Mouse (Mus musculus): Measurements from ENCODE around the gene Map1b. TPM values are rescaled to one million over a fixed set of nuclear protein-coding genes. Genes with fewer than 3 reads are reported as not detected.

Gene Map1b
- polyA plus RNA-seq, 1 experiment from 2014 or later, result 72.0 TPM

GRCm38 (mm10) chr13:99541429-99542267 lies 25.3 kb upstream of the Map1b start:
- H3K4me1 ChIP-seq (ENCODE audit: control insufficient read depth, insufficient read depth, low read length), result peaks cover 9% of the 10 kb centered on the region
- ATAC-seq (ENCODE audit: insufficient number of reproducible peaks, low FRiP score, low TSS enrichment, low read depth), result no peak
- H3K4me3 ChIP-seq (ENCODE audit: low read depth, low read length), result no peak overlapping the region
- WGBS, result 51% methylated on average over 20 of the region's 21 CpGs
- no peaks in the 10 kb centered on the region for H3K27me3 ChIP-seq (ENCODE audit: control insufficient read depth, insufficient read depth, low read length)
- no peak overlapping the region for H3K27ac ChIP-seq (replicated peaks; ENCODE audit: low read depth, low read length)
- H3K36me3 ChIP-seq (ENCODE audit: control insufficient read depth, insufficient read depth, low read length), result no peaks in the 10 kb centered on the region
- no peak overlapping the region for H3K9ac ChIP-seq (ENCODE audit: low read length)
- no peak overlapping the region for H3K4me2 ChIP-seq (ENCODE audit: low read depth, severe bottlenecking)
- DNase-seq (ENCODE audit: low spot score), result no peak
- no peaks in the 10 kb centered on the region for H3K9me3 ChIP-seq (ENCODE audit: control insufficient read depth, low read length)

GRCm38 (mm10) chr13:99539288-99539687 lies 22.9 kb upstream of the Map1b start:
- Histone ChIP-seq H3K27me3 (ENCODE audit: control insufficient read depth, insufficient read depth, low read length) (no peaks in the 10 kb centered on the region), H3K4me2 (ENCODE audit: low read depth, severe bottlenecking) (no peak overlapping the region), H3K4me1 (ENCODE audit: control insufficient read depth, insufficient read depth, low read length) (peaks cover 9% of the 10 kb centered on the region), H3K36me3 (ENCODE audit: control insufficient read depth, insufficient read depth, low read length) (no peaks in the 10 kb centered on the region), H3K9me3 (ENCODE audit: control insufficient read depth, low read length) (no peaks in the 10 kb centered on the region), H3K9ac (ENCODE audit: low read length) (no peak overlapping the region), H3K27ac (replicated peaks; ENCODE audit: low read depth, low read length) (no peak overlapping the region), H3K4me3 (ENCODE audit: low read depth, low read length) (no peak overlapping the region)
- 87% methylated on average over 5 of the region's 5 CpGs for WGBS
- DNase-seq (ENCODE audit: low spot score) (no peak), ATAC-seq (ENCODE audit: insufficient number of reproducible peaks, low FRiP score, low TSS enrichment, low read depth) (no peak)

GRCm38 (mm10) chr13:99538851-99539250 lies 22.5 kb upstream of the Map1b start:
- 96% methylated on average over 11 of the region's 11 CpGs for WGBS
- Histone ChIP-seq H3K4me2 (ENCODE audit: low read depth, severe bottlenecking) (no peak overlapping the region), H3K9ac (ENCODE audit: low read length) (no peak overlapping the region), H3K27ac (replicated peaks; ENCODE audit: low read depth, low read length) (no peak overlapping the region), H3K36me3 (ENCODE audit: control insufficient read depth, insufficient read depth, low read length) (no peaks in the 10 kb centered on the region), H3K27me3 (ENCODE audit: control insufficient read depth, insufficient read depth, low read length) (no peaks in the 10 kb centered on the region), H3K9me3 (ENCODE audit: control insufficient read depth, low read length) (no peaks in the 10 kb centered on the region), H3K4me3 (ENCODE audit: low read depth, low read length) (no peak overlapping the region), H3K4me1 (ENCODE audit: control insufficient read depth, insufficient read depth, low read length) (peaks cover 9% of the 10 kb centered on the region)
- ATAC-seq (ENCODE audit: insufficient number of reproducible peaks, low FRiP score, low TSS enrichment, low read depth), result no peak
- DNase-seq (ENCODE audit: low spot score), result no peak

- DNase-seq (ENCODE audit: low spot score) (no peak), ATAC-seq (ENCODE audit: insufficient number of reproducible peaks, low FRiP score, low TSS enrichment, low read depth) (peak; percentile 54; the same call in 1 of the 2 replicates)
- Histone ChIP-seq H3K4me3 (ENCODE audit: low read depth, low read length) (no peak overlapping the region), H3K36me3 (ENCODE audit: control insufficient read depth, insufficient read depth, low read length) (no peaks in the 10 kb centered on the region), H3K27ac (replicated peaks; ENCODE audit: low read depth, low read length) (no peak overlapping the region), H3K4me1 (ENCODE audit: control insufficient read depth, insufficient read depth, low read length) (peaks cover 9% of the 10 kb centered on the region), H3K9ac (ENCODE audit: low read length) (0 out of 2 replicates have a peak overlapping the region, but pooled peaks have one; percentile 23), H3K27me3 (ENCODE audit: control insufficient read depth, insufficient read depth, low read length) (no peaks in the 10 kb centered on the region), H3K4me2 (ENCODE audit: low read depth, severe bottlenecking) (no peak overlapping the region; the same call in 1 of the 2 replicates), H3K9me3 (ENCODE audit: control insufficient read depth, low read length) (no peaks in the 10 kb centered on the region)
- 9% methylated on average over 8 of the region's 8 CpGs for WGBS
Observed at GRCm38 (mm10) chr13:99537908-99538513, 21.7 kb upstream of the Map1b start.

GRCm38 (mm10) chr13:99528456-99528855 lies 12.1 kb upstream of the Map1b start:
- Histone ChIP-seq H3K9ac (ENCODE audit: low read length) (no peak overlapping the region), H3K4me3 (ENCODE audit: low read depth, low read length) (no peak overlapping the region), H3K4me1 (ENCODE audit: control insufficient read depth, insufficient read depth, low read length) (no peaks in the 10 kb centered on the region), H3K4me2 (ENCODE audit: low read depth, severe bottlenecking) (no peak overlapping the region), H3K27me3 (ENCODE audit: control insufficient read depth, insufficient read depth, low read length) (no peaks in the 10 kb centered on the region), H3K27ac (replicated peaks; ENCODE audit: low read depth, low read length) (no peak overlapping the region), H3K36me3 (ENCODE audit: control insufficient read depth, insufficient read depth, low read length) (no peaks in the 10 kb centered on the region), H3K9me3 (ENCODE audit: control insufficient read depth, low read length) (no peaks in the 10 kb centered on the region)
- WGBS, result 65% methylated on average over 4 of the region's 4 CpGs
- ATAC-seq (ENCODE audit: insufficient number of reproducible peaks, low FRiP score, low TSS enrichment, low read depth) (no peak), DNase-seq (ENCODE audit: low spot score) (no peak)

- Histone ChIP-seq H3K9ac (ENCODE audit: low read length) (no peak overlapping the region), H3K4me3 (ENCODE audit: low read depth, low read length) (no peak overlapping the region), H3K27ac (replicated peaks; ENCODE audit: low read depth, low read length) (no peak overlapping the region), H3K36me3 (ENCODE audit: control insufficient read depth, insufficient read depth, low read length) (no peaks in the 10 kb centered on the region), H3K27me3 (ENCODE audit: control insufficient read depth, insufficient read depth, low read length) (no peaks in the 10 kb centered on the region), H3K4me2 (ENCODE audit: low read depth, severe bottlenecking) (no peak overlapping the region), H3K9me3 (ENCODE audit: control insufficient read depth, low read length) (no peaks in the 10 kb centered on the region), H3K4me1 (ENCODE audit: control insufficient read depth, insufficient read depth, low read length) (no peaks in the 10 kb centered on the region)
- DNase-seq (ENCODE audit: low spot score) (no peak), ATAC-seq (ENCODE audit: insufficient number of reproducible peaks, low FRiP score, low TSS enrichment, low read depth) (no peak)
Observed at GRCm38 (mm10) chr13:99527936-99528335, 11.6 kb upstream of the Map1b start.

- H3K9ac ChIP-seq (ENCODE audit: low read length), result no peak overlapping the region
- no peak overlapping the region for H3K27ac ChIP-seq (replicated peaks; ENCODE audit: low read depth, low read length)
- H3K4me1 ChIP-seq (ENCODE audit: control insufficient read depth, insufficient read depth, low read length), result no peaks in the 10 kb centered on the region
- DNase-seq (ENCODE audit: low spot score) (no peak), ATAC-seq (ENCODE audit: insufficient number of reproducible peaks, low FRiP score, low TSS enrichment, low read depth) (no peak)
- no peaks in the 10 kb centered on the region for H3K36me3 ChIP-seq (ENCODE audit: control insufficient read depth, insufficient read depth, low read length)
- WGBS, result 82% methylated on average over 8 of the region's 8 CpGs
- H3K27me3 ChIP-seq (ENCODE audit: control insufficient read depth, insufficient read depth, low read length), result no peaks in the 10 kb centered on the region
- no peak overlapping the region for H3K4me3 ChIP-seq (ENCODE audit: low read depth, low read length)
- no peak overlapping the region for H3K4me2 ChIP-seq (ENCODE audit: low read depth, severe bottlenecking)
- no peaks in the 10 kb centered on the region for H3K9me3 ChIP-seq (ENCODE audit: control insufficient read depth, low read length)
Observed at GRCm38 (mm10) chr13:99525491-99525890, 9.2 kb upstream of the Map1b start.

- DNase-seq (ENCODE audit: low spot score), result no peak
- Histone ChIP-seq H3K4me1 (ENCODE audit: control insufficient read depth, insufficient read depth, low read length) (peaks cover 4% of the 10 kb centered on the region), H3K27ac (replicated peaks; ENCODE audit: low read depth, low read length) (no peak overlapping the region), H3K4me3 (ENCODE audit: low read depth, low read length) (no peak overlapping the region), H3K9me3 (ENCODE audit: control insufficient read depth, low read length) (no peaks in the 10 kb centered on the region), H3K36me3 (ENCODE audit: control insufficient read depth, insufficient read depth, low read length) (no peaks in the 10 kb centered on the region), H3K4me2 (ENCODE audit: low read depth, severe bottlenecking) (no peak overlapping the region), H3K27me3 (ENCODE audit: control insufficient read depth, insufficient read depth, low read length) (no peaks in the 10 kb centered on the region), H3K9ac (ENCODE audit: low read length) (no peak overlapping the region)
- ATAC-seq (ENCODE audit: insufficient number of reproducible peaks, low FRiP score, low TSS enrichment, low read depth), result no peak
- WGBS, result 96% methylated on average over 5 of the region's 5 CpGs
Observed at GRCm38 (mm10) chr13:99517836-99518235, 1.5 kb upstream of the Map1b start.

Measured in limb, embryonic 11.5 days (tissue).